Mouse (Mus musculus): ENCODE data around the gene Sppl3. TPM values are rescaled to one million over a fixed set of nuclear protein-coding genes. Genes with fewer than 3 reads are reported as not detected.

The Sppl3 gene
- polyA plus RNA-seq, 1 experiment from 2014 or later: 21.0 TPM

DNA sequence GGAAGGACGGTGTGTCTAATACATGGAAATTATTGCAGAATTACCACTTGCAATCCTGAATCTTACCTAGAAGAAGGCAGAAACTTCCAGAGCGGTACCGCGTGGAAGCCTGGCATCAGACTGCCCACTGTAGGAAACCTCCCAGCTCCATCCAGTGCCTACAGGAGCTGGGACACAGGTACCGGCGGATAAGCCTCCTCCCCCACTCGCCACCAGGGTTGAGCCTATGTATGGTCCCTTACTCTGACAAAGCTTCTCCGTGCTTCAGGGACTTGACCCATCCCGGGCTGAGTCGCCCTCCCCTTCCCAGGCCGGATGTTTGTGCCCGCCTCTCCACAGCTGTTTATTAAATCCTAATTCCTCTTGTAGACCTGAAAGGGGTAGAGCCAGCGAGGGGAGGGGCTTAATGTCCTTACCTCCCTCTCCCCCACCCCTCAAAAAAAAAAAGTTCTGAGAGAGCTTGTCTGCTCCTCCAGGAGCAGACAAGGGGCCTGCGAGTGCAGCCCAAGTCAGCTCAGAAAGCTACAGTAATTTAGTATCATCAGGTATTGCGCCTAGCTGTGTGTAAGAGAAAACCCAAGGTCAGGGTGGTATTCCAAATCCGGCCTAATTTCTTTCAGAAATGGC is 30.7 kb upstream of the Sppl3 start:
- Histone ChIP-seq H3K9ac (ENCODE audit: low read depth, low read length) (0 out of 2 replicates have a peak overlapping the region, but pooled peaks have one; percentile 2), H3K4me2 (replicated peaks; ENCODE audit: low read depth, low read length) (peak overlapping the region; percentile 58), H3K36me3 (ENCODE audit: control insufficient read depth, insufficient read depth, low read length) (no peaks in the 10 kb centered on the region), H3K9me3 (ENCODE audit: control insufficient read depth, low read length) (no peaks in the 10 kb centered on the region), H3K27me3 (ENCODE audit: control insufficient read depth, insufficient read depth, low read length) (no peaks in the 10 kb centered on the region), H3K27ac (ENCODE audit: low read depth, low read length) (no peak overlapping the region), H3K4me3 (ENCODE audit: low read depth, low read length) (peak overlapping the region; percentile 6; the same call in 1 of the 2 replicates), H3K4me1 (replicated peaks; ENCODE audit: control insufficient read depth, insufficient read depth, low read length) (no peaks in the 10 kb centered on the region)
- WGBS: 34% methylated on average over 16 of the region's 16 CpGs
- no peak for ATAC-seq (ENCODE audit: low FRiP score)
- no peak for DNase-seq (ENCODE audit: low spot score)

DNA sequence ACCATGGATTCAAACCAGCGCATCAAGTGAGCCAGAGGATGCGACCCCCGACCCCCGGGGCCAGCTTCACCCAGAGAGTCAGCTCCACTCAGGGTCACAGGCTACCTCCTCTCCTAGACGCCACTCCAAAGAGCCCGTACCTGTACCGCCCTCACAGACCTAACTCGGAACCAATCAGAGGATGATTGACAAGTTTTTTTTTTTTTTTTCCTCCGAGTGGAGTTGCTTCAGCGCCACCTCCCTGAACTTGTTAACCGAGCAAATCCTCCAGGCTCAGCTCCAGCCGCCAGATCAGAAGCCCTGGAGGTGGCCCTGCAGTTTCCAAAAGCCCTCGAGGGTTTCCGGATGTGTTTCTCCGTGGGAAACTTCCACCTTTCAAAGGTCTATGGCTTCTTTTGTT is 28.9 kb upstream of the Sppl3 start:
- DNase-seq (ENCODE audit: low spot score) (no peak), ATAC-seq (ENCODE audit: low FRiP score) (no peak)
- H3K27ac ChIP-seq (ENCODE audit: low read depth, low read length): no peak overlapping the region
- no peak overlapping the region for H3K9ac ChIP-seq (ENCODE audit: low read depth, low read length)
- H3K9me3 ChIP-seq (ENCODE audit: control insufficient read depth, low read length): no peaks in the 10 kb centered on the region
- H3K4me1 ChIP-seq (replicated peaks; ENCODE audit: control insufficient read depth, insufficient read depth, low read length): no peaks in the 10 kb centered on the region
- no peak overlapping the region for H3K4me3 ChIP-seq (ENCODE audit: low read depth, low read length)
- H3K4me2 ChIP-seq (replicated peaks; ENCODE audit: low read depth, low read length): no peak overlapping the region
- H3K36me3 ChIP-seq (ENCODE audit: control insufficient read depth, insufficient read depth, low read length): no peaks in the 10 kb centered on the region
- no peaks in the 10 kb centered on the region for H3K27me3 ChIP-seq (ENCODE audit: control insufficient read depth, insufficient read depth, low read length)
- WGBS: 50% methylated on average over 15 of the region's 15 CpGs

DNA sequence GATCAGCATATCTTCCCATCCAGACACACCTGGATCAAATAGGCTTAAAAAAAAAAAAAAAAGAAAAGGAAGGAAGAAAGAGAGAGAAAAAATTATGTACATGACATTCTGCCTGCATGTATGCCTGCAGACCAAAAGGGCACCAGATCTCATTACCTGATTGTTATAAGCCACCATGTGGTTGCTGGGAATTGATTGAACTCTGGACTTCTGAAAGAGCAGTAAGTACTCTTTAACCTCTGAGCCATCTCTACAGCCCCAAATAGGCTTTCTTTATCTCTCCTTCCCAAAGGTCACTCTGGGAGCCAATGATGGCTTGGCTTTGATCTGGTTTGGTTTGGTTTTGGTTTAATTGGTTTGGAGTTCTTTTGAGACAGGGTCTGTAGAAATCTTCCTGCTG is 25.9 kb upstream of the Sppl3 start:
- H3K4me2 ChIP-seq (replicated peaks; ENCODE audit: low read depth, low read length): no peak overlapping the region
- no peaks in the 10 kb centered on the region for H3K36me3 ChIP-seq (ENCODE audit: control insufficient read depth, insufficient read depth, low read length)
- no peak overlapping the region for H3K4me3 ChIP-seq (ENCODE audit: low read depth, low read length)
- DNase-seq (ENCODE audit: low spot score): no peak
- H3K9me3 ChIP-seq (ENCODE audit: control insufficient read depth, low read length): no peaks in the 10 kb centered on the region
- no peak for ATAC-seq (ENCODE audit: low FRiP score)
- H3K27ac ChIP-seq (ENCODE audit: low read depth, low read length): no peak overlapping the region
- H3K4me1 ChIP-seq (replicated peaks; ENCODE audit: control insufficient read depth, insufficient read depth, low read length): no peaks in the 10 kb centered on the region
- no peak overlapping the region for H3K9ac ChIP-seq (ENCODE audit: low read depth, low read length)
- no peaks in the 10 kb centered on the region for H3K27me3 ChIP-seq (ENCODE audit: control insufficient read depth, insufficient read depth, low read length)

DNA sequence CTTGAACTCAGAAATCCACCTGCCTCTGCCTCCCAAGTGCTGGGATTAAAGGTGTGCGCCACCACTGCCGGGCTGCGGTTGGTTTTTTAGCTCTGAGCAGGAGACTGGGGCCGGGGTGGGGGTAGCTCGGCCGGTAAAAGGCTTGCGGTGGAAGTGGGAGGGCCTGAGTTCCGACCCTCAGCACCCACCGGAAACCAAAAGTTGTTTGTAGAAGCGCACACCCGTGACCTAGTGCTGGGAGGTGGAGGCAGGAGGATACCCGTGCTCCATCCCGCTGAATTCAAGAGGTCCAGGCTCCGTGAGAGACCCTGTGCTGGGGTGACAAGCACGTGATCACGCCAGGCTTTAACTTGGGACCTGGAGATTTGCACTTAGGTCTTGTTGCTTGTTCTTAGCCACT is 14.5 kb upstream of the Sppl3 start:
- DNase-seq (ENCODE audit: low spot score) (no peak), ATAC-seq (ENCODE audit: low FRiP score) (no peak)
- WGBS: 80% methylated on average over 16 of the region's 16 CpGs
- Histone ChIP-seq H3K4me3 (ENCODE audit: low read depth, low read length) (no peak overlapping the region), H3K36me3 (ENCODE audit: control insufficient read depth, insufficient read depth, low read length) (no peaks in the 10 kb centered on the region), H3K9ac (ENCODE audit: low read depth, low read length) (no peak overlapping the region), H3K4me1 (replicated peaks; ENCODE audit: control insufficient read depth, insufficient read depth, low read length) (no peaks in the 10 kb centered on the region), H3K4me2 (replicated peaks; ENCODE audit: low read depth, low read length) (no peak overlapping the region), H3K9me3 (ENCODE audit: control insufficient read depth, low read length) (no peaks in the 10 kb centered on the region), H3K27ac (ENCODE audit: low read depth, low read length) (no peak overlapping the region), H3K27me3 (ENCODE audit: control insufficient read depth, insufficient read depth, low read length) (no peaks in the 10 kb centered on the region)

DNA sequence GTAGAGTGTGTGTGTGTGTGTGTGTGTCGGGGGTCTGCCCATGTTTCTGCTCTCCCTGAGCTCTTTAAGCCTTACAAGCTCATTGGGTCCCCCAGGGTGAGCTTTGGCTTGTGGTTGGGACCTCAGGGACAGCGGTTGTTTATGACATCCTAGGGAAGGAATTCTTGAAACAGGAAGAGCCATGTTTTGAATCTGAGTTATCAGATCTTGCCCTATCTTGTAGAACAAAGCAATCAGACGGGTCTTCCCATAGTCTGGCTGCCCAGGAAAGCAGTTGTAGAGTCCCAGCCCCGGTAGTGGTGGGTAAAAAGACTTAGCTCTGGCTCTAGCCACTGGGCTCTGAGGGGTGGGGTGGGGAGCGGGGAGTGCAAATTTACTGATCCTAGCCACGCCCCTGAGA is 13.6 kb upstream of the Sppl3 start:
- no peaks in the 10 kb centered on the region for H3K27me3 ChIP-seq (ENCODE audit: control insufficient read depth, insufficient read depth, low read length)
- DNase-seq (ENCODE audit: low spot score): no peak
- H3K9ac ChIP-seq (ENCODE audit: low read depth, low read length): no peak overlapping the region
- H3K4me2 ChIP-seq (replicated peaks; ENCODE audit: low read depth, low read length): no peak overlapping the region
- no peak overlapping the region for H3K4me3 ChIP-seq (ENCODE audit: low read depth, low read length)
- 76% methylated on average over 6 of the region's 6 CpGs for WGBS
- H3K9me3 ChIP-seq (ENCODE audit: control insufficient read depth, low read length): no peaks in the 10 kb centered on the region
- H3K36me3 ChIP-seq (ENCODE audit: control insufficient read depth, insufficient read depth, low read length): no peaks in the 10 kb centered on the region
- no peak overlapping the region for H3K27ac ChIP-seq (ENCODE audit: low read depth, low read length)
- no peak for ATAC-seq (ENCODE audit: low FRiP score)
- no peaks in the 10 kb centered on the region for H3K4me1 ChIP-seq (replicated peaks; ENCODE audit: control insufficient read depth, insufficient read depth, low read length)

DNA sequence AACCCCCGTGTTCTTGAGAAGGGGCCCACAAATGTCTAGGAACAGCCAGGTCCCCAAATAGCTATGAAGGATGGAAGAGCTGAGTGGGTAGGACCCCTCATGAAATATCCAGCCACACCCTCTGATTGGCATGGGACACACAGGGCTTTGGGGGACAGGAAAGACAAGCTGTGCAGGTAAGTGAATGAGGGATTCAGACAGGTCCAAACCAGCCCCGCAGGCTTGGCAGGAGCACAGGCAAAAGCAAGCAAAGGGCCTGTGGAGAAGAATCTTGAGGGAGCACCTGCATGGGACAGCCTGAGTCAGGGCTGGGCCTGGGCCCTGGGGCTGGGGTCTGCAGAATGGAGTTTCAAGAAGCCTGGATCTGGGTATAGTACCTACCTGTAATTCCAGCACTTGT is 10.4 kb upstream of the Sppl3 start:
- Histone ChIP-seq H3K36me3 (ENCODE audit: control insufficient read depth, insufficient read depth, low read length) (no peaks in the 10 kb centered on the region), H3K4me1 (replicated peaks; ENCODE audit: control insufficient read depth, insufficient read depth, low read length) (no peaks in the 10 kb centered on the region), H3K9me3 (ENCODE audit: control insufficient read depth, low read length) (no peaks in the 10 kb centered on the region), H3K27ac (ENCODE audit: low read depth, low read length) (no peak overlapping the region), H3K4me3 (ENCODE audit: low read depth, low read length) (no peak overlapping the region), H3K9ac (ENCODE audit: low read depth, low read length) (no peak overlapping the region), H3K4me2 (replicated peaks; ENCODE audit: low read depth, low read length) (no peak overlapping the region), H3K27me3 (ENCODE audit: control insufficient read depth, insufficient read depth, low read length) (no peaks in the 10 kb centered on the region)
- WGBS: 78% methylated on average over 2 of the region's 2 CpGs
- ATAC-seq (ENCODE audit: low FRiP score) (no peak), DNase-seq (ENCODE audit: low spot score) (no peak)

DNA sequence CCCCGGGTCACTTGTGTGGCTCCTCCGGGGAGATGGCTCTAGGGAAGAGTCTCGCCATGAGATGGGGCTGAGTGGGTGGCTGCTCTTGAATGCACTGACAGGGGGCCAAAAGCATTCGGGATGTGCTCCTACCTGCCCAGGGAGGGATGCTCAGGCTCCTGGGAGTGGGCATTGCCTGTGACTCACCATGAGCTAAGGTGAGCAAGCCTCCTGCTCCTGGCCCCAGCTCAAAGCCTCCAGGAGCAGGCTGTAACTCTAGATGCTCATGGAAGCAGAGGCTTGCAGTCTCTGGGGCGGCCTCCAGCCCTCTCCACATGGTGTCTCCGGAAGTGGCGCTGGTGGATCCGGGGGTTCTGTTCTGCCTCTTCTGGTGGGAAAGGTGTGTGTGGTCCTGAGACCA is 9.5 kb upstream of the Sppl3 start:
- no peaks in the 10 kb centered on the region for H3K36me3 ChIP-seq (ENCODE audit: control insufficient read depth, insufficient read depth, low read length)
- no peak for DNase-seq (ENCODE audit: low spot score)
- no peak overlapping the region for H3K9ac ChIP-seq (ENCODE audit: low read depth, low read length)
- no peaks in the 10 kb centered on the region for H3K4me1 ChIP-seq (replicated peaks; ENCODE audit: control insufficient read depth, insufficient read depth, low read length)
- H3K4me3 ChIP-seq (ENCODE audit: low read depth, low read length): no peak overlapping the region
- no peaks in the 10 kb centered on the region for H3K27me3 ChIP-seq (ENCODE audit: control insufficient read depth, insufficient read depth, low read length)
- H3K27ac ChIP-seq (ENCODE audit: low read depth, low read length): no peak overlapping the region
- no peaks in the 10 kb centered on the region for H3K9me3 ChIP-seq (ENCODE audit: control insufficient read depth, low read length)
- 72% methylated on average over 8 of the region's 8 CpGs for WGBS
- H3K4me2 ChIP-seq (replicated peaks; ENCODE audit: low read depth, low read length): no peak overlapping the region
- no peak for ATAC-seq (ENCODE audit: low FRiP score)

DNA sequence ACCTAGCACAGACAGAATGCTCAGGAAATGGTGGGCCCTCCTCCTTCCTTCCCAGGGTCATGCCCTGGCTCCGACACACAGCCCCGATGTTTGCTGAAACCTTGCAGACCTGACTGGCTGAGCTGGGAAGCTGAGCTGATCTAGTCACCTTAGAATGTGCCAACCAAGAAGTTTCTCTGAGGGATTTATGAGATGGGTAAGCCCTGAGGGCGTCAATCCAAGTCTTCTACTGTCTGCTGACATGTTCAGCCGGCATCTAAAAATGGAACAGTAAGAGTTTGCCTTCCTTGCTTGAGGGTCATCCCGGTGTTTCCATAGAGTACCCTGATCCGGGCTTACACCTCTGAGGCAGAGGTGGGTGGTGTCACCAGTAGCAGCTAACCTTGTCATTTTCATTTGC is 8.2 kb upstream of the Sppl3 start:
- DNase-seq (ENCODE audit: low spot score): no peak

DNA sequence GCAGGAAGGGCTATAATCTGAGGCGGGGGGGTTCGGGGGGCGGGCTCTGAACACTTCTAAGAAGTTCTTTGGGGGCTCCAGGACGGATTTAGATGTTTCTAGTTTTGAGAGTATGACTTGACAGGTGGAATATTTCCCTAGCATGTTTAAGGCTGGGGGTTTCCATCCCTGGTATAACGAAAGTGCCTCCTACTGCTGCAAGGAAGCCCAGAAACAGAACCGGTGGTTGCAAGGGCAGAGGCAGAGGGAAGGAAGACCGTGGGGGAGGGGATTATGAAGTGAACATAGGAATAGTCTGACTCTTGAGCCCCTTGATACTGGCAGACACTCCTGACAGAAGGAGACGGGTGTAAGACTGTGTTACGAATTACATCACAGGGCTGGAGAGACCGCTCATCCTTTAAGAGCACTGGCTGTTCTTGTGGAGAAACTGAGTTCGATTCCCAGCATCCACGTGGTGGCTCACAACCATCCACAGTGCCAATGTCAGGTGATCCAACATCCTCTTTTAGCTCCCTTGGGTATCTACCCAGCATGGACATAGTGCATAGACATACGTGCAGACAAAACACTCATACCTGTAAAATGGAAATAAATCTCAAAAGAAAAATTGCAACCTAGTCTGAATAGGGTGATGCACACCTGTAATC is 7.6 kb upstream of the Sppl3 start:
- Histone ChIP-seq H3K27me3 (ENCODE audit: control insufficient read depth, insufficient read depth, low read length) (no peaks in the 10 kb centered on the region), H3K9me3 (ENCODE audit: control insufficient read depth, low read length) (no peaks in the 10 kb centered on the region), H3K4me1 (replicated peaks; ENCODE audit: control insufficient read depth, insufficient read depth, low read length) (no peaks in the 10 kb centered on the region), H3K9ac (ENCODE audit: low read depth, low read length) (no peak overlapping the region), H3K4me2 (replicated peaks; ENCODE audit: low read depth, low read length) (no peak overlapping the region), H3K36me3 (ENCODE audit: control insufficient read depth, insufficient read depth, low read length) (no peaks in the 10 kb centered on the region), H3K27ac (ENCODE audit: low read depth, low read length) (no peak overlapping the region), H3K4me3 (ENCODE audit: low read depth, low read length) (no peak overlapping the region)
- no peak for ATAC-seq (ENCODE audit: low FRiP score)
- 81% methylated on average over 13 of the region's 13 CpGs for WGBS
- DNase-seq (ENCODE audit: low spot score): no peak

More for the DNA sequence above, 8.2 kb upstream of the Sppl3 start:
- H3K9ac ChIP-seq (ENCODE audit: low read depth, low read length): no peak overlapping the region
- ATAC-seq (ENCODE audit: low FRiP score): no peak
- no peaks in the 10 kb centered on the region for H3K4me1 ChIP-seq (replicated peaks; ENCODE audit: control insufficient read depth, insufficient read depth, low read length)
- H3K4me2 ChIP-seq (replicated peaks; ENCODE audit: low read depth, low read length): no peak overlapping the region
- H3K27me3 ChIP-seq (ENCODE audit: control insufficient read depth, insufficient read depth, low read length): no peaks in the 10 kb centered on the region
- H3K27ac ChIP-seq (ENCODE audit: low read depth, low read length): no peak overlapping the region
- no peaks in the 10 kb centered on the region for H3K36me3 ChIP-seq (ENCODE audit: control insufficient read depth, insufficient read depth, low read length)
- no peak overlapping the region for H3K4me3 ChIP-seq (ENCODE audit: low read depth, low read length)
- no peaks in the 10 kb centered on the region for H3K9me3 ChIP-seq (ENCODE audit: control insufficient read depth, low read length)
- 76% methylated on average over 6 of the region's 6 CpGs for WGBS
